Mouse (Mus musculus) cerebellum, adult 9-11 months (tissue): ENCODE results near the gene Mif4gd.
A peak's percentile ranks its signal among the peaks of the same experiment; 100 is the strongest.

Source experiments
- DNase-seq: peaks from one replicate; pipeline ENCODE4 v3.0.0; 2022

Gene Mif4gd

GRCm38 (mm10) chr11:115612059-115612409, 735 bp downstream of the Mif4gd start:
- peak; percentile 80 for DNase-seq

GRCm38 (mm10) chr11:115611173-115611572, 1.6 kb downstream of the Mif4gd start:
- DNase-seq = no peak

GRCm38 (mm10) chr11:115609576-115609975, 3.2 kb downstream of the Mif4gd start:
- DNase-seq = no peak

- DNase-seq = peak; percentile 43
Measured at GRCm38 (mm10) chr11:115608421-115609399, 4.1 kb downstream of the Mif4gd start.

- peak; percentile 30 for DNase-seq
Measured at GRCm38 (mm10) chr11:115606733-115607132, 6.0 kb downstream of the Mif4gd start.

GRCm38 (mm10) chr11:115604304-115604696, 8.5 kb downstream of the Mif4gd start:
- DNase-seq = peak; percentile 59

GRCm38 (mm10) chr11:115603476-115604303, 9.1 kb downstream of the Mif4gd start, which contains the start of the genes Mrps7 and Gga3:
TSS of gene Mrps7 (plus strand) at chr11:115603925.
TSS of gene Gga3 (minus strand) at chr11:115604051.
- peak; percentile 89 for DNase-seq

GRCm38 (mm10) chr11:115603128-115603475, 9.7 kb downstream of the Mif4gd start:
- DNase-seq = no peak

- no peak for DNase-seq
Measured at GRCm38 (mm10) chr11:115601174-115601573, 11.6 kb downstream of the Mif4gd start.

GRCm38 (mm10) chr11:115600743-115601142, 12.0 kb downstream of the Mif4gd start:
- DNase-seq = no peak

- DNase-seq = no peak
Measured at GRCm38 (mm10) chr11:115599722-115600121, 13.0 kb downstream of the Mif4gd start.

- DNase-seq = no peak
Measured at GRCm38 (mm10) chr11:115598309-115598708, 14.5 kb downstream of the Mif4gd start.

GRCm38 (mm10) chr11:115595209-115595608, 17.6 kb downstream of the Mif4gd start:
- no peak for DNase-seq

- DNase-seq = no peak
Measured at GRCm38 (mm10) chr11:115590526-115591075, 22.2 kb downstream of the Mif4gd start.

GRCm38 (mm10) chr11:115587984-115588383, 24.8 kb downstream of the Mif4gd start:
- DNase-seq = no peak

GRCm38 (mm10) chr11:115586403-115586802, 26.4 kb downstream of the Mif4gd start:
- no peak for DNase-seq

- DNase-seq = no peak
Measured at GRCm38 (mm10) chr11:115585573-115586100, 27.1 kb downstream of the Mif4gd start.

- DNase-seq = no peak
Measured at GRCm38 (mm10) chr11:115584376-115585073, 28.2 kb downstream of the Mif4gd start.

- no peak for DNase-seq
Measured at GRCm38 (mm10) chr11:115582913-115583606, 29.7 kb downstream of the Mif4gd start.

- no peak for DNase-seq
Measured at GRCm38 (mm10) chr11:115579080-115579479, 33.7 kb downstream of the Mif4gd start.

- no peak for DNase-seq
Measured at GRCm38 (mm10) chr11:115564961-115565360, 47.8 kb downstream of the Mif4gd start.
